Mouse (Mus musculus) spleen, adult 12 weeks (tissue): ENCODE results near the gene Eloa.

ENCODE experiments used
- DNase-seq: peaks from one replicate; pipeline ENCODE4 v3.0.0; 2022; ENCODE audit warnings: low spot score

Gene Eloa

GRCm38 (mm10) chr4:135955886-135956285 is 65.7 kb downstream of the Eloa start:
- DNase-seq, result no peak

- DNase-seq, result no peak
Measured at GRCm38 (mm10) chr4:135954241-135954640, 67.3 kb downstream of the Eloa start.
